Mouse (Mus musculus) kidney, adult 2 months (tissue): ENCODE measurements around the gene Kyat1.

ENCODE experiments used
- CTCF ChIP-seq: fragments of 200-500 bp; conservative IDR thresholded peaks from 2 replicates; pipeline ENCODE4 v1.5.1; 2011; ENCODE audit warnings: low read depth, mild to moderate bottlenecking, control low read depth, low read length, moderate library complexity, mixed read lengths; ENCODE audit not compliant: insufficient read depth, insufficient read length
- POLR2A ChIP-seq: fragments of 200-500 bp; IDR thresholded peaks from one replicate; pipeline ENCODE4 v1.6.1; 2011; ENCODE audit warnings: low read depth, low read length, control low read depth

DNA sequence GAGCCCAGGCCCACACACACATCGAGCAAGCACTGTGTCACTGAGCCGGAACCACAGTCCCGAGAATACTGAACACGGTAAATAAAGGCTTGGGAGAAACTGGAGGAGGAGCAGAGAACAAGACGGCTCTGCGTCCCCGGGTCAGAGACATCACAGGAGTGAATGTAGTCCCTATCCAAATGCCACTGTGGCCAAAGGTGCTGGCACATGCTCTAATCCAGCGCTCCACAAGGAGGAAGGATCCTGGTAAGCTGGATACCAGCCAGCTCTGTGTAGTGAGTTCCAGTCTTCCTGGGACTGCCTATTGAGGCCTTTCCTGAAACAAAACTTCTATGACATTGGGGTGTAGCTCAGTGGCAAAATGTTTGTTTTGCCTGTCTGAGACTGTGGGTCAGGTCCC, 53.0 kb downstream of the Kyat1 start:
- TF ChIP-seq CTCF = no peak
- no peak for TF ChIP-seq POLR2A
